11 mouse cellular contexts compared by ENCODE assay signal in the genomic region with DNA sequence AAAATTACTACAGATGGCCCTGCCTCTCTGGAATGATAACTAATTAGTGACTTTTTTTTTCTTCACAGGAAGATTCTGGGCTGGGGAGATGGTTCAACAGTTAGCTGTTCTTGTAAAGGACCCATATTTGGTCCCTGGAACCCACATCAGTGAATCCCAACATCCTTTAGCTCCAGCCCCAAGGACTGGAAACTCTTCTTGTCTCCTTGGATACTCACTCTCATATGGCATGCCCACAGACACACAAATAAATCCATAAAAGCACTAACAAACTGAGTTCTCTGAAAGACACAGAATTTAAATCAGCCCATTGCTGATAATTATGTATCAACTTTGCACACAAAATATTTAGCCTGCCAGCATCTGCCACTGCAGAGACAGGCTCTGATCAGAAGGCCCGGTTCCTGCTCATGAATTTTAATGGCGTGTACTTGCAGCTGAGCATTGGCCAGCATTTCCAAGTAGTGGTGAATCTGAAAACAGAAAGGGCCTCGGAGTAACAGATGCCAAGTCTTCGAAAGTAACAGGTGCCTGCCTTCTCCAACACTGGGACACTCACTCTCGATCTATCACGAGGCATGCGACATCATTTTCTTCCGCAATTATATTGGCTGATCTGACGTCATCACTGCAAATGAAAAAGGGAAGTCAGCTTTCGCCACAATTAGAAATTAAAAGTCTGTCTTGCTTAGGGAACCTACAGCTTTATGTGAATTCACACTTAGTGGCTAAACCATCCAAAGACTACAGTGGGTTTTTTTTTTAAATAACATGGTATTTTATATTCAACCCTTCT.
DNase-seq lines count a peak whose midpoint lies in the region; ATAC-seq and TF ChIP-seq lines count a peak whose summit lies in the region.
"Had no signal": no experiment of that assay in that cellular context is flagged by ENCODE, and none has a peak within 500 bp of the region (broad histone marks: within the 10 kb centered on the region; RNA-seq: fewer than 3 reads in every experiment).

No protein-coding gene starts in this region.

- no peak overlapping the region for H3K27ac ChIP-seq in hindbrain, embryonic 15.5 days (replicated peaks)
- H3K27ac ChIP-seq in heart, adult 2 months, result no peak overlapping the region
- H3K27ac ChIP-seq: embryonic facial prominence, embryonic 12.5 days had no signal

- H3K9me3 ChIP-seq in hindbrain, embryonic 15.5 days, result no peaks in the 10 kb centered on the region
- H3K9me3 ChIP-seq: embryonic facial prominence, embryonic 12.5 days had no signal

- peak; percentile 71 for ATAC-seq in hindbrain, embryonic 15.5 days (ENCODE audit: low FRiP score, low read depth)
- ATAC-seq: inflammation-experienced regulatory T-cells, adult 6 months had no signal

- no peak overlapping the region for H3K4me3 ChIP-seq in hindbrain, embryonic 15.5 days
- H3K4me3 ChIP-seq in heart, adult 2 months, result no peak overlapping the region
- H3K4me3 ChIP-seq: embryonic facial prominence, embryonic 12.5 days had no signal

- TF ChIP-seq POLR2A in heart, adult 2 months (IDR thresholded peaks at IDR 0.05; ENCODE audit: insufficient read depth, low read depth, low read length), result no peak

- intact Hi-C loops in left cerebral cortex, postnatal 14 days (cut with DNase I), result no loop called here
- intact Hi-C loops in heart, adult 2 months (cut with DNase I), result no loop called here

- H3K36me3 ChIP-seq in hindbrain, embryonic 15.5 days, result no peaks in the 10 kb centered on the region
- H3K36me3 ChIP-seq in heart, adult 2 months (ENCODE audit: control insufficient read depth, insufficient read depth, low read length), result no peaks in the 10 kb centered on the region
- H3K36me3 ChIP-seq: embryonic facial prominence, embryonic 12.5 days had no signal

- no peak overlapping the region for H3K4me2 ChIP-seq in hindbrain, embryonic 15.5 days
- H3K4me2 ChIP-seq: embryonic facial prominence, embryonic 12.5 days had no signal

- TF ChIP-seq CTCF in heart, adult 2 months (IDR thresholded peaks at IDR 0.05), result no peak

- H3K27me3 ChIP-seq in hindbrain, embryonic 15.5 days, result no peaks in the 10 kb centered on the region
- no peaks in the 10 kb centered on the region for H3K27me3 ChIP-seq in heart, adult 2 months (ENCODE audit: control insufficient read depth, insufficient read depth, low read length)
- H3K27me3 ChIP-seq: embryonic facial prominence, embryonic 12.5 days had no signal

- peak; percentile 44 for DNase-seq in right cerebral cortex, adult 18-20 months
- DNase-seq in right cerebral cortex, postnatal 14 days, result no peak
- peak; percentile 50 to 66 for DNase-seq in left cerebral cortex, postnatal 14 days (ENCODE audit: low spot score in 2 of 2)
- DNase-seq in telencephalon, adult 2 months (ENCODE audit: low read depth, low spot score), result peak; percentile 47
- DNase-seq in spleen, postnatal 14 days (ENCODE audit: low spot score in 2 of 2), result no peak
- DNase-seq in testis, postnatal 14 days (ENCODE audit: low spot score), result no peak
- DNase-seq in heart, adult 2 months, result no peak
- DNase-seq: thymus, adult 18-20 months had no signal

- 37% methylated on average over 10 of the region's 10 CpGs for whole genome bisulfite sequencing in hindbrain, embryonic 15.5 days
- WGBS in heart, adult 2 months, result 81% methylated on average over 10 of the region's 10 CpGs

- H3K9ac ChIP-seq in hindbrain, embryonic 15.5 days, result no peak overlapping the region
- no peak overlapping the region for H3K9ac ChIP-seq in heart, adult 2 months (ENCODE audit: low read depth, low read length)
- H3K9ac ChIP-seq: embryonic facial prominence, embryonic 12.5 days had no signal

- no peak for TF ChIP-seq EP300 in heart, adult 2 months (IDR thresholded peaks at IDR 0.05; ENCODE audit: insufficient read depth, low read depth, low read length)

- peaks cover 11% of the 10 kb centered on the region; the same call in 1 of the 2 replicates for H3K4me1 ChIP-seq in hindbrain, embryonic 15.5 days (replicated peaks)
- H3K4me1 ChIP-seq in heart, adult 2 months (ENCODE audit: control insufficient read depth, insufficient read depth, low read length), result no peaks in the 10 kb centered on the region
- H3K4me1 ChIP-seq: embryonic facial prominence, embryonic 12.5 days had no signal

- no peaks in the 10 kb centered on the region for H3K79me2 ChIP-seq in heart, adult 2 months (replicated peaks; ENCODE audit: control insufficient read depth, insufficient read depth, low read length)

Comparison
In these comparisons a context has a peak if more than half of its experiments do, and no peak if none do; other contexts are left out.
1. DNase-seq: peak in right cerebral cortex, adult 18-20 months (single experiment), left cerebral cortex, postnatal 14 days (2 of 2) and telencephalon, adult 2 months (single experiment); none in right cerebral cortex, postnatal 14 days (single experiment), spleen, postnatal 14 days (0 of 2), testis, postnatal 14 days (single experiment) and heart, adult 2 months (0 of 2).